Mouse (Mus musculus): Measurements from ENCODE around the gene Gm5640. TPM values are rescaled to one million over a fixed set of nuclear protein-coding genes. Genes with fewer than 3 reads are reported as not detected.

Gene Gm5640
- total RNA-seq (2023) = not detected in 2 replicates

DNA sequence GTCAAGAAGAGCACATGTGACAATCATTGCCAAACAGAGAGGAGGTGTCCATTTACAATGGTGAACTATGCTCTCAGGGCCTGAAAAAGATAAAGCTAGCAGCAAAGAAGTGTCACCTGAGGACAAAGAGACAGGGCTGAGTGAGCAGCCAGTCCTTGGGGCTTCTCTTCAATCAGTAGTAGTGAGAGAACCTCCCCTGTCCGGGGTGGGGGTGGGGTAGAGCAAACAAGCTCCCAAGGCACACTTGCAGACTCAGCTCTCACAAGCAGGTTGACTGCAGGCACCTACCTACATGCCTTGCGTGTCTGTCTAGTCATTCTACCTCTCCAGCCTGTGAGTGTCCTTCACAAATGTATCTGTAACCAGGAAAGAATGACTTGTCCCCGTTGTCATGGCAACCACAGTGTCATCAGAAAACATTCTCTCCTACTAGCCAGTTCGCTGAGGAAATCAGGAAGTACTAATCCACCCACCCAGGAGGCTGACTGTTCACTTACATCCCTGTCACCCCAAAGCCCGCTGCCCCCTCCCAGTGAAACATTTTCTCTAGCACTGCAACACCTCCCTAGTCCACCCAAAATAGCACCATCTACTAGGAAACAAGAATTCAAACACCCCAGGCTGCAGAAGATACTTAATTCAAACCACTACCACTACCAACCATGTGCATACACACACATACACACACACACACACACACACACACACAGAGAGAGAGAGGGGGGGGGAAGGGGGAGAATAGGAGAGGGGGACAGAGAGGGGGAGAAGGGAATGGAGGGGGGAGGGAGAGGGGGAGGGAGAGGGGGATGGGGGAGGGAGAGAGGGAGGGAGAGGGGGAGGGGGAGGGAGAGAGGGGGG, at the start of gene Gm5640:
Gene Gm5640 (minus strand): TSS at position 170 of the 858 bp plus-strand sequence.

DNA sequence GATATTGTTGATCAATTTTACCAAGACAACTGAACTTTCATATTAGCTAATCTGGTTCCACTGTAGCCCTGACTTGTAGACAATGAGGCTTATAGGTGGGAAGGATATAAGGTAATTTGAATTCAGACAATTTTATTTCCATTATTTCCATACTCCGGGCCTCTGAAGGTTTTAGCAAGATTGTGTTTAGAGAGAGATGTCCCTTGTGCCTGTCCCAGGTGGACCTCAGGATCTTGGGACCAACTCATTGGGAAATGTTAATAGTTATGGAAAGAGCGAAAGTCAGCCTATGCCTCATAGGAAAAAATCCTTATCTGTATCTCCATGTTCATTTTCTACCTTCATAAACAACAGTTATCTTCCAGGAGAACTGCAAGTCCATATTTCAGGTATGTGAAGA, 53.1 kb downstream of the Gm5640 start, which contains the start of gene Olfr1325:
Gene Olfr1325 (plus strand): TSS at position 301 of the 400 bp plus-strand sequence.

Other genes starting within 250 kb of the Gm5640 start
- gene G6pdx, start 216.4 kb downstream of the Gm5640 start, total RNA-seq (2023) = 378 and 394 TPM in 2 replicates
- gene Gm6880, start 164.2 kb downstream of the Gm5640 start, total RNA-seq (2023) = not detected in 2 replicates
- gene Olfr1326-ps1, start 70.7 kb downstream of the Gm5640 start, total RNA-seq (2023) = not detected in 2 replicates
- not detected in 2 replicates for gene Olfr1325, start 53.0 kb downstream of the Gm5640 start, total RNA-seq (2023)
- gene Gm6890, start 95.3 kb upstream of the Gm5640 start, total RNA-seq (2023) = not detected in 2 replicates
- not detected in 2 replicates for gene Gm5936, start 191.6 kb upstream of the Gm5640 start, total RNA-seq (2023)